Mouse (Mus musculus) MEL (cell line): ENCODE measurements around the gene Grrp1.

Experiments
- CHD1 ChIP-seq: IDR thresholded peaks from 2 replicates; pipeline ENCODE4 v1.6.1; 2012; ENCODE audit warnings: low read depth, mild to moderate bottlenecking, inconsistent platforms, low read length, improper control_type of control experiment
- CHD2 ChIP-seq: IDR thresholded peaks from 2 replicates; pipeline ENCODE4 v1.6.1; 2011; ENCODE audit warnings: low read length, improper control_type of control experiment
- ELF1 ChIP-seq: IDR thresholded peaks from 2 replicates; pipeline ENCODE4 v1.6.1; 2014; ENCODE audit warnings: low read depth, mild to moderate bottlenecking, inconsistent platforms, low read length, improper control_type of control experiment, moderate library complexity
- EP300 ChIP-seq, 2 experiments: IDR thresholded peaks; 2 replicates each; pipeline ENCODE4 v1.6.1; 2011; ENCODE audit warnings: improper control_type of control experiment in 2 of 2, low read length in 2 of 2, low read depth in 1 of 2, mild to moderate bottlenecking in 1 of 2
- ETS1 ChIP-seq: IDR thresholded peaks from 2 replicates; pipeline ENCODE4 v1.6.1; 2012; ENCODE audit warnings: low read depth, mild to moderate bottlenecking, inconsistent platforms, low read length, improper control_type of control experiment, moderate library complexity
- JUND ChIP-seq: IDR thresholded peaks from 2 replicates; pipeline ENCODE4 v1.6.1; 2011; ENCODE audit warnings: low read depth, mild to moderate bottlenecking, improper control_type of control experiment, low read length
- KAT2A ChIP-seq: conservative IDR thresholded peaks from 2 replicates; pipeline ENCODE4 v1.6.1; 2012; ENCODE audit warnings: low read depth, low read length, improper control_type of control experiment, inconsistent platforms
- MYC ChIP-seq: IDR thresholded peaks from 2 replicates; pipeline ENCODE4 v1.6.1; 2011; ENCODE audit warnings: low read depth, mild to moderate bottlenecking, low read length, improper control_type of control experiment, moderate library complexity
- POLR2A ChIP-seq, 2 experiments: IDR thresholded peaks; 2 replicates each; pipeline ENCODE4 v1.6.1; 2011 to 2012; ENCODE audit warnings: low read length in 2 of 2, mild to moderate bottlenecking in 2 of 2, control low read depth in 1 of 2, improper control_type of control experiment in 1 of 2, low read depth in 1 of 2, moderate library complexity in 1 of 2; ENCODE audit not compliant: control insufficient read depth in 1 of 2, insufficient read depth in 1 of 2, poor library complexity in 1 of 2
- TAL1 ChIP-seq: IDR thresholded peaks from 2 replicates; pipeline ENCODE4 v1.6.1; 2012; ENCODE audit warnings: mild to moderate bottlenecking, inconsistent platforms, low read length, moderate library complexity, mixed read lengths
- USF2 ChIP-seq, 2 experiments: IDR thresholded peaks; 2 replicates each; pipeline ENCODE4 v1.6.1; 2011 to 2012; ENCODE audit warnings: improper control_type of control experiment in 2 of 2, low read length in 2 of 2, borderline replicate concordance in 1 of 2, inconsistent platforms in 1 of 2, low read depth in 1 of 2, mild to moderate bottlenecking in 1 of 2; ENCODE audit not compliant: insufficient read depth in 1 of 2

- TF ChIP-seq KAT2A: no peak
- TF ChIP-seq USF2 (IDR thresholded peaks at IDR 0.05; ENCODE audit: borderline replicate concordance in 1 of 2, insufficient read depth in 1 of 2, low read depth in 1 of 2, low read length in 2 of 2): no peak
- TF ChIP-seq POLR2A (IDR thresholded peaks at IDR 0.05; ENCODE audit: control insufficient read depth in 1 of 2, insufficient read depth in 1 of 2, low read depth in 1 of 2, low read length in 2 of 2, poor library complexity in 1 of 2): no peak
- no peak for TF ChIP-seq MYC
- no peak for TF ChIP-seq EP300 (IDR thresholded peaks at IDR 0.05; ENCODE audit: low read depth in 1 of 2, low read length in 2 of 2)
- no peak for TF ChIP-seq JUND
- no peak for TF ChIP-seq TAL1
- no peak for TF ChIP-seq CHD1
- no peak for TF ChIP-seq ETS1
- no peak for TF ChIP-seq CHD2
- no peak for TF ChIP-seq ELF1
Measured at GRCm38 (mm10) chr4:134271979-134272378, 18.1 kb upstream of the Grrp1 start.
